Mouse (Mus musculus): ENCODE measurements around the gene Ebf1. TPM values are rescaled to one million over a fixed set of nuclear protein-coding genes. Genes with fewer than 3 reads are reported as not detected.

The Ebf1 gene
- total and polyA plus RNA-seq, 2 experiments from 2014 or later, result 27.1 to 30.0 TPM

DNA sequence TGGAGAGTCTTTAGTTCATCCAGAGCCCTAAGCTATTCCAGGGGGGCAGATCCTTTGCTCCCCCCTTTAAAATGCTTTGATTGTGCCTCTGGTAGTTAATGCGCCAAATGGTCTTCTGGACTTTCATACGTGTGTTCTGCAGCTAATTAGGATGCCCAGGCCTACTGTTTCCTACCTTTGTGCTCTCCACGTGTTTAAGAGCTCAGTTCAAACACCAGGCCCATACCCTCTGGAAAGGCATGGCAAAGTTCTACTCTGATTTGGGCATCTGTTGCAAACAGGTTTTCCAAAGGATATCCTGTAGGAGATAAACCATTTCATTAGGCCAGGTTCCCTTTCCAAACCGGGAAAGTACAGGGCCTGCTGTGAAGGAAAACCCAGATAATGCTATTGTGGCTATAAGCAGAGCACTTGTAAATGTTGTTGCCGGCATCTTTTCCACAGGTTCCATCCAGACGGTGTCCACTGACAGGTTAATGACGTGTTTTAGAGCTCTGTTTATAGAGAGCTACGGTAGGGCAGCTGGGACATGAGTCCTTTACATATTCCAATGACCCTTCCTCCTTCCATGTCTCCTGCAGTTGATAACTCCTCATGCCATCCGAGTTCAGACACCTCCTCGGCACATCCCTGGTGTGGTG, 306.9 kb downstream of the Ebf1 start:
- Histone ChIP-seq H3K4me2 (ENCODE audit: low read depth, low read length, poor library complexity, severe bottlenecking) (no peak overlapping the region), H3K4me3 (ENCODE audit: low read depth, low read length) (no peak overlapping the region), H3K9me3 (ENCODE audit: low read length) (no peaks in the 10 kb centered on the region), H3K27me3 (ENCODE audit: insufficient read depth, low read length) (no peaks in the 10 kb centered on the region), H3K4me1 (ENCODE audit: insufficient read depth, low read length) (no peaks in the 10 kb centered on the region), H3K27ac (ENCODE audit: low read depth, low read length) (no peak overlapping the region), H3K36me3 (ENCODE audit: insufficient read depth, low read length) (no peaks in the 10 kb centered on the region), H3K9ac (replicated peaks; ENCODE audit: low read length, poor library complexity, severe bottlenecking) (no peak overlapping the region)
- DNase-seq (ENCODE audit: low spot score), result no peak
- TF ChIP-seq CTCF (IDR thresholded peaks at IDR 0.05), result no peak
- no peak for ATAC-seq (ENCODE audit: low FRiP score)
- WGBS, result 86% methylated on average over 10 of the region's 10 CpGs

DNA sequence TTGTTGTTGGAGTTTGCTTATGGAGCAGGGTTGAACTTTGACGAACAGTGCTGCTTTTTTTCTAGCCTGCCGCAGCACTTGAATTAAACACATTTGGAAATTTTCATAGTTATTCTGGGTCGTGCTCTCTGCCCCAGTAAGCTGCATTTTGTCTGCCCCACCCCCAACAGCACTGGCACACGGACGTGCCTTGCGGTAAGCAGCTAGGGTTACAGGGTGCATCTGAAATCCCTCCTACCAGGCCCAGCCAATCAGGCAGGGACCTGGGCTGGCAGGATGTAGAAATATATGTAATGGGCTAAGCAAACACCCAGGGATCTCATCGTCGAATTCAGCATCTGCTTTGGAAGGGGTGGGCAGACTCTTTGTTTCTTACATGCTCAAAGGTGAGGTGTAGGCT, 307.8 kb downstream of the Ebf1 start:
- Histone ChIP-seq H3K9ac (replicated peaks; ENCODE audit: low read length, poor library complexity, severe bottlenecking) (no peak overlapping the region), H3K27ac (ENCODE audit: low read depth, low read length) (no peak overlapping the region), H3K27me3 (ENCODE audit: insufficient read depth, low read length) (no peaks in the 10 kb centered on the region), H3K9me3 (ENCODE audit: low read length) (no peaks in the 10 kb centered on the region), H3K4me2 (ENCODE audit: low read depth, low read length, poor library complexity, severe bottlenecking) (no peak overlapping the region), H3K36me3 (ENCODE audit: insufficient read depth, low read length) (no peaks in the 10 kb centered on the region), H3K4me3 (ENCODE audit: low read depth, low read length) (no peak overlapping the region), H3K4me1 (ENCODE audit: insufficient read depth, low read length) (no peaks in the 10 kb centered on the region)
- DNase-seq (ENCODE audit: low spot score) (no peak), ATAC-seq (ENCODE audit: low FRiP score) (no peak)
- WGBS, result 57% methylated on average over 8 of the region's 8 CpGs
- TF ChIP-seq CTCF (IDR thresholded peaks at IDR 0.05), result no peak

DNA sequence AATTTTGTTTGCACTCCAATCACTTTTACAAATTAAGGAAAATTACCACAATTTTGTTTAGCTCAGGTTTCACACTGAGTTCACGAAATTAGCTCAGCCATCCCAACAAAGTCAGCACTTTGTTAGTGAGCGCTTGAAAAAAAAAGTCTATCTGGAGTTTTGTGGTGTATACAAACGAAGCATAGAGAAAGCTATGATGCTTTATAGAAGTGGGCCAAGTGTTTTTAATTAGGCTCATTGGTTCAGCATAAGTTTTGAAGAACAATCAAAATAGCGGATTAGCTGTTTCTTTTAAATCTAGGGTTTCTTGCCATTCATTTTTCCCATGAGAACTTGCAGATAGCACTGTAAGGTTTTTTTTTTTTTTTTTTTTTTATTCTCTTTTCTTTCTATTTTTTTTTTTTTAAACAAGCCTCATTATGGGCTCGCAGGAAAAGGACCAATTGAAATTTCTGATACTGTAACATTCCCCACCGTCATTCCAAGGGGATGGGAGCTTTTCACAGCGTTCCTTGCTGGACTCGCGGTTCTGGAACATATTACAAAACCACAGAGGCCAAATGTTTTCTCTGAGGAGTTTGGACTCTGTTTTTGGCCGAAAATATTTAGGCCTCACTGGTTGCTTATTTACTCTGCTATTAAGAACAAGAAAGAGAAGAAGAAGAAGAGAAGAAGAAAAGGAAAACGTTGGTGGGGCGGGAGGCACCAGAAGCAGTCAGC, 308.8 kb downstream of the Ebf1 start:
- Histone ChIP-seq H3K4me1 (ENCODE audit: insufficient read depth, low read length) (no peaks in the 10 kb centered on the region), H3K27me3 (ENCODE audit: insufficient read depth, low read length) (no peaks in the 10 kb centered on the region), H3K27ac (ENCODE audit: low read depth, low read length) (no peak overlapping the region), H3K4me2 (ENCODE audit: low read depth, low read length, poor library complexity, severe bottlenecking) (no peak overlapping the region), H3K9ac (replicated peaks; ENCODE audit: low read length, poor library complexity, severe bottlenecking) (no peak overlapping the region), H3K36me3 (ENCODE audit: insufficient read depth, low read length) (no peaks in the 10 kb centered on the region), H3K9me3 (ENCODE audit: low read length) (no peaks in the 10 kb centered on the region), H3K4me3 (ENCODE audit: low read depth, low read length) (no peak overlapping the region)
- ATAC-seq (ENCODE audit: low FRiP score), result no peak
- no peak for DNase-seq (ENCODE audit: low spot score)
- 83% methylated on average over 12 of the region's 12 CpGs for WGBS
- no peak for TF ChIP-seq CTCF (IDR thresholded peaks at IDR 0.05)

DNA sequence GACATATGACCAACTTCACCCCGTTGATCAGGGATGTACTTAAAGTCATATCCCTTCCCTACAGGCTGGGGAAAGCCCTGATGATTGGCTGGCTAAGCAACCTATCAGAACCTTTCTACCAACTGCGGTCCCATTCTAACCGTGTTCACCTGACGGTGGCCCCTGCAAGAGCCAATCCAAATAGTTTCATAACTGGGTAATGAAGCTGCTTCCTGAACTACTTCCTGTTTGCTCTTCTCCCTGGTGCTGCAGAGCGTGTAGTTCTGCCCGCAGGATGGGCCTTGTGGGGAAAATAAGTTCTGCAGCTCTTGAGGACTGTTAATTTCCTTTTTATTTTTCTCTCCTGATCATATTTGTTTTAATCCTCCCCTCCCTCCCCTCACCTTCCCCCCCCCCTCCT, 311.3 kb downstream of the Ebf1 start:
- no peaks in the 10 kb centered on the region for H3K36me3 ChIP-seq (ENCODE audit: insufficient read depth, low read length)

DNA sequence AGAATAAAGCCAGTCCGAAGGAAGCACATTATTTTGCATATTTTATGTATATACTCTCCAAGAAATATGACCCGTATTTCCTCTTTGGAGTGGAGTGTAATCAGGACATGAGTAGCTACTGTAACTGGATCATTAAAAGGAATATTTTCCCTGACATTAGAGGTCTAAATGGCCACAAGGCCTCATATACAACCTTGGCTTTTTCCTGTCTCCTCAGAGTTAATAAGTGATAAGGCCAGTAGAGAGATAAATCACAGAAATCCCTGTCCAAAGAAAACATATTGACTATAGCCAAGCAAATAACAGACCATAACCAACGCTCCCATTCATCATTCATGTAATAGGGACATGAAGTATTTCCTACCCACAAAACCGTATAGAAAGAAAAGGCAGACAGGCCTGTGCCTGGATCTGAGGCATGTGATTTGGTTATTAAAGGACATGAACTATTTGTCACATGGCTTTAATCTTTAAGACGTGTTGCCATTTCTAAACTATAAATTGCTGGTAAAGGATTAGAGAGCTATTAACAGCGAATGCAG, 315.9 kb downstream of the Ebf1 start:
- ATAC-seq (ENCODE audit: low FRiP score) (no peak), DNase-seq (ENCODE audit: low spot score) (no peak)
- Histone ChIP-seq H3K36me3 (ENCODE audit: insufficient read depth, low read length) (no peaks in the 10 kb centered on the region), H3K4me2 (ENCODE audit: low read depth, low read length, poor library complexity, severe bottlenecking) (no peak overlapping the region), H3K4me3 (ENCODE audit: low read depth, low read length) (no peak overlapping the region), H3K27ac (ENCODE audit: low read depth, low read length) (no peak overlapping the region), H3K4me1 (ENCODE audit: insufficient read depth, low read length) (no peaks in the 10 kb centered on the region), H3K27me3 (ENCODE audit: insufficient read depth, low read length) (no peaks in the 10 kb centered on the region), H3K9me3 (ENCODE audit: low read length) (no peaks in the 10 kb centered on the region), H3K9ac (replicated peaks; ENCODE audit: low read length, poor library complexity, severe bottlenecking) (no peak overlapping the region)
- 69% methylated on average over 6 of the region's 6 CpGs for WGBS
- TF ChIP-seq CTCF (IDR thresholded peaks at IDR 0.05), result no peak

More for the DNA sequence above, 311.3 kb downstream of the Ebf1 start:
- Histone ChIP-seq H3K9ac (replicated peaks; ENCODE audit: low read length, poor library complexity, severe bottlenecking) (no peak overlapping the region), H3K4me2 (ENCODE audit: low read depth, low read length, poor library complexity, severe bottlenecking) (no peak overlapping the region), H3K27ac (ENCODE audit: low read depth, low read length) (no peak overlapping the region), H3K4me1 (ENCODE audit: insufficient read depth, low read length) (no peaks in the 10 kb centered on the region), H3K9me3 (ENCODE audit: low read length) (no peaks in the 10 kb centered on the region), H3K27me3 (ENCODE audit: insufficient read depth, low read length) (no peaks in the 10 kb centered on the region), H3K4me3 (ENCODE audit: low read depth, low read length) (no peak overlapping the region)
- no peak for TF ChIP-seq CTCF (IDR thresholded peaks at IDR 0.05)
- ATAC-seq (ENCODE audit: low FRiP score) (no peak), DNase-seq (ENCODE audit: low spot score) (no peak)
- WGBS, result 94% methylated on average over 6 of the region's 6 CpGs

DNA sequence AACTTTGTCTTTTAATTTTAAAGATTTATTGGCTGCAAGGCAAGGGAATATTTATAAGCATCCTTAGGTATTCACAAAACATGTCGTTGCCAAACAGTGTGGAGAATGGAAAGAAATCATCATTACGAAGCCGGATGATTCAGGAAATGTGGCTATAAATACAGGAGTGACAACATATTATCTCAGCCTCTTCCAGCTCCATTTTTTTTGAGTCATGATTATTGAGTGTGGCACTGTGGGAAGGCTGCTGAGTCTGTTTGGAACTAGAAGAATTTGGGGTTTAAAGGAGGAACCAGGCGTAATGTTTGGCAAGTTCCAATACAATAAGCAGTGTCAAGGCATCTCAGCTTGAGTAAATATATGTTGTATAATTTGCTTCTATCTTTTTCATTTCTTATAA, 326.7 kb downstream of the Ebf1 start:
- WGBS, result 79% methylated on average over 4 of the region's 4 CpGs
- Histone ChIP-seq H3K4me2 (ENCODE audit: low read depth, low read length, poor library complexity, severe bottlenecking) (no peak overlapping the region), H3K9ac (replicated peaks; ENCODE audit: low read length, poor library complexity, severe bottlenecking) (no peak overlapping the region), H3K9me3 (ENCODE audit: low read length) (no peaks in the 10 kb centered on the region), H3K27me3 (ENCODE audit: insufficient read depth, low read length) (no peaks in the 10 kb centered on the region), H3K4me3 (ENCODE audit: low read depth, low read length) (no peak overlapping the region), H3K36me3 (ENCODE audit: insufficient read depth, low read length) (no peaks in the 10 kb centered on the region), H3K27ac (ENCODE audit: low read depth, low read length) (no peak overlapping the region), H3K4me1 (ENCODE audit: insufficient read depth, low read length) (no peaks in the 10 kb centered on the region)
- ATAC-seq (ENCODE audit: low FRiP score), result no peak
- DNase-seq (ENCODE audit: low spot score), result no peak
- no peak for TF ChIP-seq CTCF (IDR thresholded peaks at IDR 0.05)

Measured in midbrain, postnatal 0 days (tissue).